Mouse (Mus musculus) megakaryocyte, embryonic 14.5 days (primary cell): ENCODE results near the gene Eftud2.

Experiments
- FLI1 ChIP-seq: IDR thresholded peaks from 2 replicates; pipeline ENCODE4 v1.6.1; 2012; ENCODE audit warnings: low read length, inconsistent platforms, mixed read lengths
- GATA1 ChIP-seq: IDR thresholded peaks from 3 replicates; pipeline ENCODE4 v1.6.1; 2012; ENCODE audit warnings: mixed read lengths, low read length, inconsistent platforms, borderline replicate concordance

DNA sequence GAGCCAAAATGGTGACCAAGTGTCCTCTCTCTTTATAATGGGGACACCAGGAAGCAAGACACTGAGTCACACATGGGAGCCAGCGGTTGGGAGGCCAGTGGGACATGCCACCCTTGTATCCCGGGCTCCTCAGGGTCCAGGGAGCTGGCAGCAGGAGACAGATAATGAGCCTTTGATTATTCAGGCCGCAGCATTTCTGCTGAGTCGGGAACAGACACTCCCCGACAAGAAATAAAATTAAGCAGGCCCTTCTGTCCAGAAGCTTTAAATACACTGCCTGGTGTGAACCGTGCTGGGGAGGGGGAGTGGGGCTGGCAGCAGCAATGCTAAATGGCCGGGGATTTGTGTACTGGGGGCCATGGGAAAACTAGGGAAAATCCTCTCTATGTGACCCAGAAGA is 30.6 kb upstream of the Eftud2 start:
- TF ChIP-seq GATA1 (no peak), FLI1 (no peak)
